Mouse (Mus musculus) embryonic facial prominence, embryonic 14.5 days (tissue): ENCODE measurements around the gene D8Ertd738e. TPM values are rescaled to one million over a fixed set of nuclear protein-coding genes. Genes with fewer than 3 reads are reported as not detected.
A peak's percentile ranks its signal among the peaks of the same experiment; 100 is the strongest.

ENCODE experiments used
- ATAC-seq: fragments of 200-750 bp; cut with Nextera tagmentation; 2 replicates; pipeline ENCODE4 v1.8.0; 2017; ENCODE audit warnings: low read depth, moderate number of reproducible peaks, moderate TSS enrichment
- DNase-seq: peaks from one replicate; pipeline ENCODE4 v3.0.0-alpha.2; 2015; ENCODE audit warnings: low spot score
- H3K27ac ChIP-seq: fragments of 300-500 bp; sonication (generic); replicated peaks from 2 replicates; pipeline ENCODE4 v1.5.1; 2014; ENCODE audit warnings: low read depth, mild to moderate bottlenecking, low read length, moderate library complexity
- H3K27me3 ChIP-seq: fragments of 300-500 bp; sonication (generic); replicated peaks from 2 replicates; pipeline ENCODE4 v1.6.1; 2014; ENCODE audit warnings: low read length; ENCODE audit not compliant: control insufficient read depth, insufficient read depth
- H3K36me3 ChIP-seq: fragments of 300-500 bp; sonication (generic); 2 replicates; pipeline ENCODE4 v1.6.1; 2014; ENCODE audit warnings: low read length, mixed read lengths; ENCODE audit not compliant: control insufficient read depth, insufficient read depth
- H3K4me1 ChIP-seq: fragments of 300-500 bp; sonication (generic); 2 replicates; pipeline ENCODE4 v1.6.1; 2014; ENCODE audit warnings: antibody characterized with exemption, low read length; ENCODE audit not compliant: control insufficient read depth, insufficient read depth
- H3K4me2 ChIP-seq: fragments of 300-500 bp; sonication (generic); 2 replicates; pipeline ENCODE4 v1.6.1; 2014; ENCODE audit warnings: low read depth, mild to moderate bottlenecking, low read length, moderate library complexity, mixed read lengths
- H3K4me3 ChIP-seq: fragments of 300-500 bp; sonication (generic); 2 replicates; pipeline ENCODE4 v1.5.1; 2014; ENCODE audit warnings: low read depth, mild to moderate bottlenecking, low read length
- H3K9ac ChIP-seq: fragments of 300-500 bp; sonication (generic); 2 replicates; pipeline ENCODE4 v1.6.1; 2014; ENCODE audit warnings: low read depth, mild to moderate bottlenecking, low read length, moderate library complexity, mixed read lengths
- H3K9me3 ChIP-seq: fragments of 300-500 bp; sonication (generic); 2 replicates; pipeline ENCODE4 v1.6.1; 2016; ENCODE audit warnings: low read length; ENCODE audit not compliant: control insufficient read depth
- WGBS: fragments of 180-500 bp; shearing (Covaris S2); extraction: QIAGEN DNeasy Blood & Tissue Kit; methylation state at CpG from one replicate; pipeline ENCODE4 v1.1.7; 2014; 5-methylcytosine and 5-hydroxymethylcytosine counted together
- polyA plus RNA-seq: library from polyadenylated mRNA; unstranded; fragments of >200 nt; fragmentation: Nextera tagmentation; extraction: Ambion mirVana; gene quantifications from 2 replicates; pipeline ENCODE4 v1.2.1, GENCODE M21; 2014

Gene D8Ertd738e
- polyA plus RNA-seq, 1 experiment from 2014 or later = 387 TPM

GRCm38 (mm10) chr8:84276447-84276846 lies 26.9 kb upstream of the D8Ertd738e start:
- WGBS = 50% methylated on average over 1 of the region's 1 CpGs
- no peak overlapping the region for H3K4me3 ChIP-seq
- H3K9ac ChIP-seq = no peak overlapping the region
- DNase-seq (no peak), ATAC-seq (no peak)
- no peak overlapping the region for H3K4me2 ChIP-seq
- H3K4me1 ChIP-seq = no peaks in the 10 kb centered on the region
- H3K27me3 ChIP-seq = no peaks in the 10 kb centered on the region
- H3K9me3 ChIP-seq = no peaks in the 10 kb centered on the region
- no peak overlapping the region for H3K27ac ChIP-seq
- H3K36me3 ChIP-seq = no peaks in the 10 kb centered on the region

GRCm38 (mm10) chr8:84273968-84274367 lies 24.4 kb upstream of the D8Ertd738e start:
- H3K4me1 ChIP-seq = 0 out of 2 replicates have a peak, but pooled peaks cover 2% of the 10 kb centered on the region
- DNase-seq (no peak), ATAC-seq (no peak)
- no peaks in the 10 kb centered on the region for H3K9me3 ChIP-seq
- no peak overlapping the region for H3K27ac ChIP-seq
- no peaks in the 10 kb centered on the region for H3K36me3 ChIP-seq
- no peak overlapping the region for H3K9ac ChIP-seq
- H3K4me3 ChIP-seq = no peak overlapping the region
- 82% methylated on average over 3 of the region's 3 CpGs for WGBS
- H3K27me3 ChIP-seq = no peaks in the 10 kb centered on the region
- H3K4me2 ChIP-seq = no peak overlapping the region

- 82% methylated on average over 4 of the region's 4 CpGs for WGBS
- H3K4me1 ChIP-seq = 0 out of 2 replicates have a peak, but pooled peaks cover 2% of the 10 kb centered on the region
- no peaks in the 10 kb centered on the region for H3K9me3 ChIP-seq
- H3K27me3 ChIP-seq = no peaks in the 10 kb centered on the region
- H3K36me3 ChIP-seq = no peaks in the 10 kb centered on the region
- H3K4me2 ChIP-seq = no peak overlapping the region
- no peak overlapping the region for H3K4me3 ChIP-seq
- no peak for ATAC-seq
- H3K27ac ChIP-seq = no peak overlapping the region
- no peak overlapping the region for H3K9ac ChIP-seq
- no peak for DNase-seq
Measured at GRCm38 (mm10) chr8:84272302-84272701, 22.8 kb upstream of the D8Ertd738e start.

GRCm38 (mm10) chr8:84269950-84270773 lies 20.6 kb upstream of the D8Ertd738e start, which contains the start of gene Ccdc130:
TSS of gene Ccdc130 (minus strand) at chr8:84270380.
- Histone ChIP-seq H3K4me1 (0 out of 2 replicates have a peak, but pooled peaks cover 2% of the 10 kb centered on the region), H3K9ac (peak within 1 kb of the TSS; percentile 85), H3K4me2 (peak within 1 kb of the TSS; percentile 92), H3K9me3 (no peaks in the 10 kb centered on the region), H3K36me3 (peaks cover 6% of the 10 kb centered on the region; the same call in 1 of the 2 replicates), H3K27ac (peak within 1 kb of the TSS; percentile 66), H3K27me3 (no peaks in the 10 kb centered on the region), H3K4me3 (peak within 1 kb of the TSS; percentile 77)
- peak; percentile 100 for DNase-seq
- peak; percentile 100 for ATAC-seq
- WGBS = under 1% methylated on average over 31 of the region's 44 CpGs

GRCm38 (mm10) chr8:84261098-84261497 lies 11.6 kb upstream of the D8Ertd738e start:
- Histone ChIP-seq H3K9me3 (no peaks in the 10 kb centered on the region), H3K4me2 (no peak overlapping the region), H3K9ac (no peak overlapping the region), H3K4me3 (no peak overlapping the region), H3K4me1 (0 out of 2 replicates have a peak, but pooled peaks cover 6% of the 10 kb centered on the region), H3K27ac (no peak overlapping the region), H3K36me3 (peaks cover 69% of the 10 kb centered on the region), H3K27me3 (no peaks in the 10 kb centered on the region)
- no peak for ATAC-seq
- no peak for DNase-seq
- 94% methylated on average over 4 of the region's 4 CpGs for WGBS

GRCm38 (mm10) chr8:84256822-84257610 lies 7.5 kb upstream of the D8Ertd738e start, which contains the start of gene Mri1:
TSS of gene Mri1 (minus strand) at chr8:84257326.
- H3K4me2 ChIP-seq = peak within 1 kb of the TSS; percentile 68
- ATAC-seq = peak; percentile 93
- no peaks in the 10 kb centered on the region for H3K27me3 ChIP-seq
- WGBS = 1% methylated on average over 31 of the region's 64 CpGs
- H3K27ac ChIP-seq = peak within 1 kb of the TSS; percentile 83
- peak within 1 kb of the TSS; percentile 72 for H3K9ac ChIP-seq
- peak within 1 kb of the TSS; percentile 68 for H3K4me3 ChIP-seq
- H3K4me1 ChIP-seq = 0 out of 2 replicates have a peak, but pooled peaks cover 9% of the 10 kb centered on the region
- peak; percentile 97 for DNase-seq
- H3K36me3 ChIP-seq = peaks cover 71% of the 10 kb centered on the region
- H3K9me3 ChIP-seq = no peaks in the 10 kb centered on the region

- Histone ChIP-seq H3K4me1 (0 out of 2 replicates have a peak, but pooled peaks cover 9% of the 10 kb centered on the region), H3K36me3 (peaks cover 71% of the 10 kb centered on the region), H3K27me3 (no peaks in the 10 kb centered on the region), H3K9me3 (no peaks in the 10 kb centered on the region), H3K27ac (peak overlapping the region; percentile 83), H3K4me3 (peak overlapping the region; percentile 68), H3K4me2 (peak overlapping the region; percentile 68), H3K9ac (peak overlapping the region; percentile 72)
- 14% methylated on average over 6 of the region's 6 CpGs for WGBS
- ATAC-seq (peak; percentile 34), DNase-seq (peak; percentile 70)
Measured at GRCm38 (mm10) chr8:84256458-84256821, 6.9 kb upstream of the D8Ertd738e start.

GRCm38 (mm10) chr8:84255858-84256257 lies 6.3 kb upstream of the D8Ertd738e start:
- Histone ChIP-seq H3K9ac (peak overlapping the region; percentile 72; the same call in 1 of the 2 replicates), H3K27me3 (no peaks in the 10 kb centered on the region), H3K4me1 (0 out of 2 replicates have a peak, but pooled peaks cover 9% of the 10 kb centered on the region), H3K36me3 (peaks cover 68% of the 10 kb centered on the region), H3K27ac (no peak overlapping the region), H3K9me3 (no peaks in the 10 kb centered on the region), H3K4me3 (peak overlapping the region; percentile 68), H3K4me2 (peak overlapping the region; percentile 68)
- 74% methylated on average over 3 of the region's 3 CpGs for WGBS
- DNase-seq (no peak), ATAC-seq (no peak)
